Mouse (Mus musculus) layer of hippocampus, adult 9-10 months (tissue): ENCODE results near the gene Rfc3.
"Not testable (repeated sequence)": the region's sequence is repeated elsewhere in the genome, so short reads cannot be mapped to it uniquely, and the experiment has no call there.

Source experiments
- DNase-seq: peaks from one replicate; pipeline ENCODE4 v3.0.0; 2022; ENCODE audit warnings: low spot score

Rfc3 gene

GRCm38 (mm10) chr5:151650700-151651410 is at the start of gene Rfc3:
Rfc3 (minus strand) TSS chr5:151651242.
- peak; percentile 79 for DNase-seq

GRCm38 (mm10) chr5:151693636-151694035 is 42.6 kb upstream of the Rfc3 start:
- not testable (repeated sequence) for DNase-seq

GRCm38 (mm10) chr5:151686606-151687525 is 35.8 kb upstream of the Rfc3 start:
- peak; percentile 53 for DNase-seq

GRCm38 (mm10) chr5:151662207-151662606 is 11.2 kb upstream of the Rfc3 start:
- DNase-seq, result no peak

GRCm38 (mm10) chr5:151651411-151651784 is 356 bp upstream of the Rfc3 start:
- no peak for DNase-seq

GRCm38 (mm10) chr5:151644845-151645244 is 6.2 kb downstream of the Rfc3 start:
- no peak for DNase-seq

- DNase-seq, result no peak
These were observed 8.2 kb downstream of the Rfc3 start for GRCm38 (mm10) chr5:151642867-151643266.

GRCm38 (mm10) chr5:151642102-151642501 is 8.9 kb downstream of the Rfc3 start:
- no peak for DNase-seq

GRCm38 (mm10) chr5:151605921-151606320 is 45.1 kb downstream of the Rfc3 start, which contains the start of gene Vmn2r18:
Vmn2r18 (minus strand) TSS chr5:151606021.
- no peak for DNase-seq

GRCm38 (mm10) chr5:151601696-151602095 is 49.3 kb downstream of the Rfc3 start:
- DNase-seq, result no peak
